ENCODE assay signal across 8 mouse cellular contexts in the genomic region with DNA sequence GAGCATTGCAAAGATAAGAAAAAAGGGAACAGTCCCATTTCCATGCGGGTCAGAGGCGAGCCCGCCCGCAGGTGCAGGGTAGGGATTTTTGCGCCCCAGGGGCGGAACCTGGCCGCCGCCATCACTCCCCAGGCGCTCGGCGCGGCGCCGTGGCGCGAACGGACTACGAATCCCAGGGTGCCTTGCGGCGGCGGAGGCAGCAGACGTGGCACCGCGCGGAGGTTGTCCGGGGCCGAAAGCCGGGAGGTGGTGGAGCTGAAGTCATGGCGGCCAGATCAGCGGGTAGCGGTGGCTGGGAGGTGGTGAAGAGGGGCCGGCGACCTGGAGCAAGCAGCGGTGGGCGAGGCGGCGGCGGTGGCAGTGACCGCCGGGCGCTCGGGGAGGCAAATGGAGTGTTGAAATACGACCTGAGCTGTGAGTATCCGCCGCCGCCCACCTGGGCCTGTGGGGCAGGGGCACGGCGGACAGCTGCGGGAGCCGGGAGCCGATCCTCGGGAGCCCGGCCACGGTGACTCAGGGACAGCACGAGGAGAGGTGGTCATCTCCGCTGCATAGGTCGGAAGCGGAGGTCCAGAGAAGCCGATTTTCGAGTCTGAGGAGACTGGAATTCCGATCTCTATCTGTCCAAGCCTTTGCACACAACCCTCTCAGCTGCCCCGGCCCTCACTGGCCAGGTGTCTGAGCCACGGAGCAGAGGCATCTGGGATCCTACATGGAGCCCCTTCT. TPM values are rescaled to one million over a fixed set of nuclear protein-coding genes. Genes with fewer than 3 reads are reported as not detected.
DNase-seq lines count a peak whose midpoint lies in the region; ATAC-seq and TF ChIP-seq lines count a peak whose summit lies in the region.

No protein-coding gene starts in this region.

- H3K4me3 ChIP-seq in forebrain, postnatal 0 days (ENCODE audit: low read depth, low read length) = peak overlapping the region; percentile 90
- peak overlapping the region; percentile 87 for H3K4me3 ChIP-seq in lung, embryonic 16.5 days (ENCODE audit: low read length)
- peak overlapping the region; percentile 93 for H3K4me3 ChIP-seq in thymus, adult 2 months (ENCODE audit: control insufficient read depth, insufficient read depth, low read length)

- WGBS in forebrain, postnatal 0 days = under 1% methylated on average over 55 of the region's 63 CpGs
- under 1% methylated on average over 63 of the region's 63 CpGs for WGBS in lung, embryonic 16.5 days
- WGBS in thymus, adult 2 months = under 1% methylated on average over 63 of the region's 63 CpGs

- peak; percentile 58 for DNase-seq in MEL-GATA-1-ER (ENCODE audit: extremely low read depth, low read depth)
- peak; percentile 93 to 95 for DNase-seq in cerebellum, adult 18-20 months
- DNase-seq in forebrain, postnatal 0 days = peak; percentile 88
- peak; percentile 94 for DNase-seq in heart, postnatal 4 days
- DNase-seq in layer of hippocampus, adult 9-11 months = peak; percentile 86
- DNase-seq in ovary, adult 18-20 months (ENCODE audit: low spot score) = peak; percentile 86
- peak; percentile 95 for DNase-seq in thymus, adult 2 months

- peak; percentile 73 for TF ChIP-seq POLR2A in thymus, adult 2 months (IDR thresholded peaks at IDR 0.05; ENCODE audit: control insufficient read depth, extremely low read depth, insufficient read depth, low read length, poor library complexity)

- peak; percentile 18; the same call in 1 of the 2 replicates for TF ChIP-seq CTCF in forebrain, postnatal 0 days (IDR thresholded peaks at IDR 0.05; ENCODE audit: low read depth)
- no peak for TF ChIP-seq CTCF in thymus, adult 2 months (IDR thresholded peaks at IDR 0.05; ENCODE audit: borderline replicate concordance, control insufficient read depth, extremely low read depth, insufficient read depth, low read length, poor library complexity)

- H3K4me2 ChIP-seq in forebrain, postnatal 0 days (ENCODE audit: low read depth) = peak overlapping the region; percentile 83
- peak overlapping the region; percentile 85 for H3K4me2 ChIP-seq in lung, embryonic 16.5 days (ENCODE audit: low read depth, low read length)

- peak overlapping the region; percentile 62; the same call in 1 of the 2 replicates for H3K27ac ChIP-seq in forebrain, postnatal 0 days (ENCODE audit: low read depth, low read length)
- H3K27ac ChIP-seq in lung, embryonic 16.5 days (ENCODE audit: low read length) = peak overlapping the region; percentile 45
- no peak overlapping the region for H3K27ac ChIP-seq in thymus, adult 2 months (ENCODE audit: control insufficient read depth, insufficient read depth, low read length)

- no peaks in the 10 kb centered on the region for H3K9me3 ChIP-seq in forebrain, postnatal 0 days (ENCODE audit: low read length)
- H3K9me3 ChIP-seq in lung, embryonic 16.5 days (ENCODE audit: control insufficient read depth, low read length) = no peaks in the 10 kb centered on the region

- H3K9ac ChIP-seq in forebrain, postnatal 0 days = peak overlapping the region; percentile 81
- peak overlapping the region; percentile 91 for H3K9ac ChIP-seq in lung, embryonic 16.5 days (ENCODE audit: low read length)

- no peaks in the 10 kb centered on the region for H3K27me3 ChIP-seq in forebrain, postnatal 0 days (ENCODE audit: insufficient read depth, low read length)
- H3K27me3 ChIP-seq in lung, embryonic 16.5 days (ENCODE audit: control insufficient read depth, insufficient read depth, low read depth, low read length) = no peaks in the 10 kb centered on the region
- no peaks in the 10 kb centered on the region for H3K27me3 ChIP-seq in thymus, adult 2 months (ENCODE audit: control insufficient read depth, insufficient read depth, low read length)

- peak; percentile 96 for ATAC-seq in forebrain, postnatal 0 days
- peak; percentile 95 for ATAC-seq in lung, embryonic 16.5 days (ENCODE audit: low read depth)

- peaks cover 12% of the 10 kb centered on the region for H3K4me1 ChIP-seq in forebrain, postnatal 0 days (ENCODE audit: insufficient read depth)
- H3K4me1 ChIP-seq in lung, embryonic 16.5 days (replicated peaks; ENCODE audit: control insufficient read depth, insufficient read depth, low read length) = peaks cover 11% of the 10 kb centered on the region
- H3K4me1 ChIP-seq in thymus, adult 2 months (replicated peaks; ENCODE audit: control insufficient read depth, insufficient read depth, low read length) = peaks cover 11% of the 10 kb centered on the region

- peaks cover 59% of the 10 kb centered on the region for H3K36me3 ChIP-seq in forebrain, postnatal 0 days (ENCODE audit: insufficient read depth)
- peaks cover 27% of the 10 kb centered on the region for H3K36me3 ChIP-seq in lung, embryonic 16.5 days (ENCODE audit: control insufficient read depth, insufficient read depth, low read length)
- H3K36me3 ChIP-seq in thymus, adult 2 months (ENCODE audit: control insufficient read depth, insufficient read depth, low read length) = peaks cover 8% of the 10 kb centered on the region; the same call in 1 of the 2 replicates

RNA-seq across cellular contexts. Expression of gene Tmem214, which starts 1.8 kb away (rescaled TPM):
- total RNA-seq in forebrain, postnatal 0 days (2014; rRNA removed) = 51.2 and 61.4 TPM in 2 replicates
- polyA plus RNA-seq in forebrain, postnatal 0 days (2015; fragmentation: Nextera tagmentation; extraction: Ambion mirVana) = 41.7 and 49.2 TPM in 2 replicates
- total RNA-seq in heart, postnatal 4 days (2021) = 10 to 100 TPM; 44.4 to 50.0 TPM
- 79.8 and 84.4 TPM in 2 replicates for polyA plus RNA-seq in lung, embryonic 16.5 days (2015; fragmentation: Nextera tagmentation; extraction: Ambion mirVana)
- polyA plus RNA-seq in thymus, adult 2 months (2012; rRNA removed) = 101 and 106 TPM in 2 replicates

RNA-seq across cellular contexts. Expression of gene Agbl5, which starts 18.9 kb away (rescaled TPM):
- 36.6 and 52.2 TPM in 2 replicates for total RNA-seq in forebrain, postnatal 0 days (2014; rRNA removed)
- 15.3 and 21.5 TPM in 2 replicates for polyA plus RNA-seq in forebrain, postnatal 0 days (2015; fragmentation: Nextera tagmentation; extraction: Ambion mirVana)
- 10 to 100 TPM; 11.8 to 12.7 TPM for total RNA-seq in heart, postnatal 4 days (2021)
- 20.9 and 21.2 TPM in 2 replicates for polyA plus RNA-seq in lung, embryonic 16.5 days (2015; fragmentation: Nextera tagmentation; extraction: Ambion mirVana)
- 40.7 and 53.0 TPM in 2 replicates for polyA plus RNA-seq in thymus, adult 2 months (2012; rRNA removed)

RNA-seq across cellular contexts. Expression of gene Ost4, which starts 38.0 kb away (rescaled TPM):
- 116 and 130 TPM in 2 replicates for total RNA-seq in forebrain, postnatal 0 days (2014; rRNA removed)
- 190 and 236 TPM in 2 replicates for polyA plus RNA-seq in forebrain, postnatal 0 days (2015; fragmentation: Nextera tagmentation; extraction: Ambion mirVana)
- 100 to 1,000 TPM; 170 TPM for total RNA-seq in heart, postnatal 4 days (2021)
- 446 TPM in 2 replicates for polyA plus RNA-seq in lung, embryonic 16.5 days (2015; fragmentation: Nextera tagmentation; extraction: Ambion mirVana)
- polyA plus RNA-seq in thymus, adult 2 months (2012; rRNA removed) = 192 and 239 TPM in 2 replicates

RNA-seq across cellular contexts. Expression of gene Emilin1, which starts 43.6 kb away (rescaled TPM):
- 10.0 and 11.3 TPM in 2 replicates for total RNA-seq in forebrain, postnatal 0 days (2014; rRNA removed)
- polyA plus RNA-seq in forebrain, postnatal 0 days (2015; fragmentation: Nextera tagmentation; extraction: Ambion mirVana) = 9.6 and 10.0 TPM in 2 replicates
- total RNA-seq in heart, postnatal 4 days (2021) = 10 to 100 TPM; 83.4 to 93.2 TPM
- polyA plus RNA-seq in lung, embryonic 16.5 days (2015; fragmentation: Nextera tagmentation; extraction: Ambion mirVana) = 212 and 225 TPM in 2 replicates
- polyA plus RNA-seq in thymus, adult 2 months (2012; rRNA removed) = 44.6 and 57.5 TPM in 2 replicates

RNA-seq across cellular contexts. Expression of gene Khk, which starts 51.7 kb away (rescaled TPM):
- total RNA-seq in forebrain, postnatal 0 days (2014; rRNA removed) = 4.5 and 5.3 TPM in 2 replicates
- polyA plus RNA-seq in forebrain, postnatal 0 days (2015; fragmentation: Nextera tagmentation; extraction: Ambion mirVana) = 11.7 and 13.2 TPM in 2 replicates
- 1 to 10 TPM; 6.4 to 9.2 TPM for total RNA-seq in heart, postnatal 4 days (2021)
- polyA plus RNA-seq in lung, embryonic 16.5 days (2015; fragmentation: Nextera tagmentation; extraction: Ambion mirVana) = 13.2 and 15.0 TPM in 2 replicates
- 28.3 and 32.0 TPM in 2 replicates for polyA plus RNA-seq in thymus, adult 2 months (2012; rRNA removed)
